Mouse (Mus musculus) testis, adult 2 months (tissue): ENCODE measurements around the gene 5730596B20Rik.

Experiments
- CTCF ChIP-seq: fragments of 200-500 bp; IDR thresholded peaks from 2 replicates; pipeline ENCODE4 v1.5.1; 2012; ENCODE audit warnings: low read depth, mild to moderate bottlenecking, inconsistent platforms, low read length, moderate library complexity; ENCODE audit not compliant: control insufficient read depth, insufficient read depth, insufficient replicate concordance
- POLR2A ChIP-seq: fragments of 200-500 bp; IDR thresholded peaks from 2 replicates; pipeline ENCODE4 v1.6.1; 2012; ENCODE audit warnings: low read depth, mild to moderate bottlenecking, inconsistent platforms, low read length, moderate library complexity; ENCODE audit not compliant: control insufficient read depth

DNA sequence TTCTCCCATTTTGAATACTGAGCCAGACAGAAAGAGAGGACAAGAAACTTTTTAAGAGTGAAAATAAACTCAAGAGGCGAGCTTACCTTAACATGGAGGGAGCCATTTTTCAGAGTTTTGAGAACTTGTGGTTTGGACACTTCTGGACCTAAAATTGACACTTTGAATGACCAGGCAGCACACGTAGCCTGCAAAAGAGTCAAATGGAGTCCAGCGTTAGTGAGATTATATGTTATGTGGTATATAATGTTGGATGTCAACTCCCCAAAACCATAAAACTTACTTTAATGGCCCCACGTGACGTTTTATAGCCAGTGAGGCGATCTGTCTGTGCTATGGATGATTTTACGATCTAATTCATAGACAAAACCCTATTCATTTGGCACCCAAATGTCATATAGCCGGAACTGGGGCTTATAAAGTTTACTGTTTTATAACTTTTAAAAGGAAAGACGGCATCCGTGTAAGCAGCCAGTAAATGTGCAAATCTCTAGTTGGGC, 23.5 kb downstream of the 5730596B20Rik start:
- TF ChIP-seq CTCF (no peak), POLR2A (no peak)
